Mouse (Mus musculus) forebrain, embryonic 15.5 days (tissue): ENCODE results near the gene Mlst8. TPM values are rescaled to one million over a fixed set of nuclear protein-coding genes. Genes with fewer than 3 reads are reported as not detected.
A peak's percentile ranks its signal among the peaks of the same experiment; 100 is the strongest.
"Not testable (repeated sequence)": the region's sequence is repeated elsewhere in the genome, so short reads cannot be mapped to it uniquely, and the experiment has no call there.

Experiments
- ATAC-seq: fragments of 200-750 bp; cut with Nextera tagmentation; replicated peaks from 2 replicates; pipeline ENCODE4 v1.8.0; 2017; ENCODE audit warnings: mild to moderate bottlenecking, moderate TSS enrichment, moderate library complexity
- H3K27ac ChIP-seq: fragments of 300-500 bp; sonication (generic); replicated peaks from 2 replicates; pipeline ENCODE4 v1.5.1; 2015; ENCODE audit warnings: mild to moderate bottlenecking, inconsistent platforms
- H3K27me3 ChIP-seq: fragments of 300-500 bp; sonication (generic); 2 replicates; pipeline ENCODE4 v1.6.1; 2015; ENCODE audit warnings: inconsistent platforms
- H3K36me3 ChIP-seq: fragments of 300-500 bp; sonication (generic); 2 replicates; pipeline ENCODE4 v1.6.1; 2015; ENCODE audit warnings: mild to moderate bottlenecking, inconsistent platforms
- H3K4me1 ChIP-seq: fragments of 300-500 bp; sonication (generic); 2 replicates; pipeline ENCODE4 v1.6.1; 2015; ENCODE audit warnings: inconsistent platforms
- H3K4me2 ChIP-seq: fragments of 300-500 bp; sonication (generic); replicated peaks from 2 replicates; pipeline ENCODE4 v1.6.1; 2015; ENCODE audit warnings: mild to moderate bottlenecking, inconsistent platforms
- H3K4me3 ChIP-seq: fragments of 300-500 bp; sonication (generic); 2 replicates; pipeline ENCODE4 v1.5.1; 2015; ENCODE audit warnings: mild to moderate bottlenecking, inconsistent platforms
- H3K9ac ChIP-seq: fragments of 300-500 bp; sonication (generic); replicated peaks from 2 replicates; pipeline ENCODE4 v1.6.1; 2015; ENCODE audit warnings: mild to moderate bottlenecking, inconsistent platforms
- H3K9me3 ChIP-seq: fragments of 300-500 bp; sonication (generic); 2 replicates; pipeline ENCODE4 v1.6.1; 2016; ENCODE audit warnings: inconsistent platforms
- WGBS: fragments of 180-500 bp; shearing (Covaris S2); methylation state at CpG from one replicate; pipeline ENCODE4 v1.1.7; 2015; ENCODE audit warnings: mixed read lengths; 5-methylcytosine and 5-hydroxymethylcytosine counted together
- polyA plus RNA-seq: library from polyadenylated mRNA; unstranded; fragments of >200 nt; fragmentation: Nextera tagmentation; extraction: Ambion mirVana; gene quantifications from 2 replicates; pipeline ENCODE4 v1.2.1, GENCODE M21; 2015

The Mlst8 gene
- polyA plus RNA-seq, 1 experiment from 2014 or later: 36.4 TPM

GRCm38 (mm10) chr17:24473612-24474275 lies 5.1 kb downstream of the Mlst8 start, which contains the start of gene Bricd5:
TSS of gene Bricd5 (plus strand) at chr17:24473884.
- Histone ChIP-seq H3K4me3 (no peak within 1 kb of the TSS), H3K4me2 (no peak within 1 kb of the TSS), H3K27me3 (no peaks in the 10 kb centered on the region), H3K9me3 (no peaks in the 10 kb centered on the region), H3K36me3 (peaks cover 34% of the 10 kb centered on the region), H3K27ac (no peak within 1 kb of the TSS), H3K9ac (no peak within 1 kb of the TSS; the same call in 1 of the 2 replicates), H3K4me1 (peaks cover 44% of the 10 kb centered on the region)
- 77% methylated on average over 6 of the region's 6 CpGs for WGBS
- ATAC-seq: no peak

GRCm38 (mm10) chr17:24472512-24472911 lies 6.4 kb downstream of the Mlst8 start:
- no peak for ATAC-seq
- H3K27me3 ChIP-seq: no peaks in the 10 kb centered on the region
- no peak overlapping the region for H3K27ac ChIP-seq
- H3K36me3 ChIP-seq: peaks cover 34% of the 10 kb centered on the region
- no peak overlapping the region for H3K4me3 ChIP-seq
- H3K4me2 ChIP-seq: peak overlapping the region; percentile 87; the same call in 1 of the 2 replicates
- peaks cover 34% of the 10 kb centered on the region for H3K4me1 ChIP-seq
- WGBS: 86% methylated on average over 4 of the region's 4 CpGs
- no peaks in the 10 kb centered on the region for H3K9me3 ChIP-seq
- H3K9ac ChIP-seq: no peak overlapping the region

GRCm38 (mm10) chr17:24470701-24471527 lies 8.0 kb downstream of the Mlst8 start:
- Histone ChIP-seq H3K27me3 (no peaks in the 10 kb centered on the region), H3K27ac (peak overlapping the region; percentile 90), H3K4me3 (peak overlapping the region; percentile 82), H3K4me1 (peaks cover 32% of the 10 kb centered on the region), H3K36me3 (peaks cover 20% of the 10 kb centered on the region), H3K4me2 (peak overlapping the region; percentile 87), H3K9me3 (no peaks in the 10 kb centered on the region), H3K9ac (peak overlapping the region; percentile 75)
- WGBS: under 1% methylated on average over 66 of the region's 68 CpGs
- peak; percentile 1; the same call in 1 of the 2 replicates for ATAC-seq

DNA sequence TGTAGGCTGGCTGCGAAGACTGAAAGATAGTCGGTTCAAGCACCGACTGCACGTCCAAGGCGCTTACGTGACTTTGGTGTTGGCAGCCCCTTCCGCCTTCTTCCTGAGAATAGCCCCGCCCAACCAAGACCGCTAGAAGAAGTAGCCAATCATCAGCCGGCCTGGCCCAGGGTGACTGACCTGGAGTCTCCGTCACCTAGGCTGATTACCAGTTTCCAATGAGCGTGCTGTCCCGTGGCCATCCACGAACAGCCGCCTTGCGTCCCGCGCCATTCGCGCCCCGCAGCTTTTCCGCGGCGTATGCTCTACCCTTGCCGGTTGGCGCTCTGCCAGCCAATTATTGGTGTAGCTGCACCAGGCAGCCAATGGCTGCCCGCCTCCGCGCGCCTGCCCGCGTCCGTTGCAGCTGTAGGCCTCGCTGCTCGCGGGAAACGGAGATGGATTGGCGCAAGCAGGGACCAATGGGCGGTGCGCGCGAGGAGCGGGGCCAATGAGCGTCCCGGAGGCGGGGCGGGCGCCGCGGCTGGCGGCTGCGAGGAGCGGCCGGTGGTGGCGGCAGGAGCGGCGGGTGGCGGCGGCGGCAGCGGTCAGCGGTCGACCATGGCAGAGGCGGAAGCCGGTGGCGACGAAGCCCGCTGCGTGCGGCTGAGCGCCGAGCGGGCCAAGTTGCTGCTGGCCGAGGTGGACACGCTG lies 8.8 kb downstream of the Mlst8 start, which contains the start of the genes E4f1 and Pgp:
TSS of gene E4f1 (minus strand) at position 404 of the 693 bp plus-strand sequence.
TSS of gene Pgp (plus strand) at position 483 of the 693 bp plus-strand sequence.
- peak within 1 kb of the TSS; percentile 87 for H3K4me2 ChIP-seq
- no peaks in the 10 kb centered on the region for H3K27me3 ChIP-seq
- peak within 1 kb of the TSS; percentile 82 for H3K4me3 ChIP-seq
- peaks cover 32% of the 10 kb centered on the region for H3K4me1 ChIP-seq
- peak within 1 kb of the TSS; percentile 75 for H3K9ac ChIP-seq
- H3K9me3 ChIP-seq: no peaks in the 10 kb centered on the region
- peaks cover 11% of the 10 kb centered on the region; the same call in 1 of the 2 replicates for H3K36me3 ChIP-seq
- peak within 1 kb of the TSS; percentile 90 for H3K27ac ChIP-seq
- ATAC-seq: peak; percentile 98
- WGBS: under 1% methylated on average over 56 of the region's 75 CpGs

DNA sequence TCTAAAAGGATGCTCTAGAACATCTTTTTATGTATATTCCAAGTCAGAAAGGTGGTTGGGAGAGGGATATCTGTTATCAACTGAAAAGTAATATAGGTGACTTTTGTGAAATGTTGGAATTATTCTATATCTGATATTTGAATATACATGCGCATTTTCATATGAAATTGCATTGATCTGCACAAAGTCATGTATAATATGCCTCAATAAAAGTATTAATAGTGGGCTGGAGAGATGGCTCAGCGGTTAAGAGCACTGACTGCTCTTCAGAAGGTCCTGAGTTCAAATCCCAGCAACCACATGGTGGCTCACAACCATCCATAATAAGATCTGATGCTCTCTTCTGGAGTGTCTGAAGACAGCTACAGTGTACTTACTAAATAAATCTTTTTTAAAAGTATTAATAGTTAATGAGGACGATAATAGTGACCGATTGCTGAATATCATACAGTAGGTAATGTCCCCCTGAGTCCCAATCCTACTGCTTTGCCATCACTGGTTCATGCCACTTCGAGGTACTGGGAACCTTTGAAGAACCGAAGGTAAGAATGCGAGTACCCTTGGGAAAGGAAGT lies 9.5 kb downstream of the Mlst8 start:
- ATAC-seq: no peak
- Histone ChIP-seq H3K4me3 (peak overlapping the region; percentile 82), H3K27me3 (no peaks in the 10 kb centered on the region), H3K4me2 (peak overlapping the region; percentile 87), H3K9ac (peak overlapping the region; percentile 73), H3K9me3 (no peaks in the 10 kb centered on the region), H3K27ac (peak overlapping the region; percentile 90), H3K36me3 (0 out of 2 replicates have a peak, but pooled peaks cover 5% of the 10 kb centered on the region), H3K4me1 (peaks cover 32% of the 10 kb centered on the region)
- 15% methylated on average over 7 of the region's 7 CpGs for WGBS

- Histone ChIP-seq H3K4me2 (no peak overlapping the region), H3K36me3 (no peaks in the 10 kb centered on the region), H3K9me3 (no peaks in the 10 kb centered on the region), H3K4me3 (no peak overlapping the region), H3K27me3 (no peaks in the 10 kb centered on the region), H3K27ac (no peak overlapping the region), H3K9ac (no peak overlapping the region), H3K4me1 (peaks cover 31% of the 10 kb centered on the region)
- ATAC-seq: no peak
- WGBS: 87% methylated on average over 5 of the region's 5 CpGs
Measured at GRCm38 (mm10) chr17:24468636-24469246, 10.1 kb downstream of the Mlst8 start.

- H3K36me3 ChIP-seq: no peaks in the 10 kb centered on the region
- no peaks in the 10 kb centered on the region for H3K27me3 ChIP-seq
- H3K9me3 ChIP-seq: no peaks in the 10 kb centered on the region
- WGBS: 66% methylated on average over 6 of the region's 6 CpGs
- H3K4me3 ChIP-seq: no peak overlapping the region
- H3K4me2 ChIP-seq: no peak overlapping the region
- no peak for ATAC-seq
- no peak overlapping the region for H3K27ac ChIP-seq
- H3K9ac ChIP-seq: no peak overlapping the region
- no peaks in the 10 kb centered on the region for H3K4me1 ChIP-seq
Measured at GRCm38 (mm10) chr17:24463374-24464133, 15.3 kb downstream of the Mlst8 start.

DNA sequence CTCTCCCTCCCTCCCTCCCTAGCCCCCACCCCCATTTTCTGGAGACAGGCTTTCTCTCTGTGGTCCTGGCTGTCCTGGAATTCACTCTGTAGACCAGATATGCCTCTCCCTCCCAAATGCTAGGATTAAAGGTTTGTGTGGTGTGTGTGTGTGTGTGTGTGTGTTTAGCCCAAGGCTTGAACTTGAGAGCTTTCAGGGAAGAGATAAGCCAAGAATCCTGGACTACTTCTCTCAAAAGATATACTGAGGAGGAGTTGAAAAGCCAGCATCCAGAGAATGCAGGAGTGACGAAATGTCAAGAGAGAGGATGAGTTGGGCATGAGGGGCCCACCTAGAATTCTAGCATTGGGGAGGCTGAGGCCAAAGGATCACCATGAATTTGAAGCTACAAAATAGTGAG lies 15.9 kb downstream of the Mlst8 start:
- WGBS: 84% methylated on average over 1 of the region's 1 CpGs

GRCm38 (mm10) chr17:24461580-24461979 lies 17.3 kb downstream of the Mlst8 start:
- Histone ChIP-seq H3K4me3 (no peak overlapping the region), H3K4me1 (no peaks in the 10 kb centered on the region), H3K9me3 (no peaks in the 10 kb centered on the region), H3K27ac (no peak overlapping the region), H3K36me3 (no peaks in the 10 kb centered on the region), H3K9ac (no peak overlapping the region), H3K27me3 (no peaks in the 10 kb centered on the region), H3K4me2 (no peak overlapping the region)
- no peak for ATAC-seq
- 62% methylated on average over 2 of the region's 2 CpGs for WGBS

More for the DNA sequence above, 15.9 kb downstream of the Mlst8 start:
- H3K9me3 ChIP-seq: no peaks in the 10 kb centered on the region
- no peak overlapping the region for H3K4me2 ChIP-seq
- ATAC-seq: no peak
- no peaks in the 10 kb centered on the region for H3K36me3 ChIP-seq
- no peak overlapping the region for H3K27ac ChIP-seq
- H3K27me3 ChIP-seq: no peaks in the 10 kb centered on the region
- H3K4me1 ChIP-seq: no peaks in the 10 kb centered on the region
- H3K4me3 ChIP-seq: no peak overlapping the region
- no peak overlapping the region for H3K9ac ChIP-seq

DNA sequence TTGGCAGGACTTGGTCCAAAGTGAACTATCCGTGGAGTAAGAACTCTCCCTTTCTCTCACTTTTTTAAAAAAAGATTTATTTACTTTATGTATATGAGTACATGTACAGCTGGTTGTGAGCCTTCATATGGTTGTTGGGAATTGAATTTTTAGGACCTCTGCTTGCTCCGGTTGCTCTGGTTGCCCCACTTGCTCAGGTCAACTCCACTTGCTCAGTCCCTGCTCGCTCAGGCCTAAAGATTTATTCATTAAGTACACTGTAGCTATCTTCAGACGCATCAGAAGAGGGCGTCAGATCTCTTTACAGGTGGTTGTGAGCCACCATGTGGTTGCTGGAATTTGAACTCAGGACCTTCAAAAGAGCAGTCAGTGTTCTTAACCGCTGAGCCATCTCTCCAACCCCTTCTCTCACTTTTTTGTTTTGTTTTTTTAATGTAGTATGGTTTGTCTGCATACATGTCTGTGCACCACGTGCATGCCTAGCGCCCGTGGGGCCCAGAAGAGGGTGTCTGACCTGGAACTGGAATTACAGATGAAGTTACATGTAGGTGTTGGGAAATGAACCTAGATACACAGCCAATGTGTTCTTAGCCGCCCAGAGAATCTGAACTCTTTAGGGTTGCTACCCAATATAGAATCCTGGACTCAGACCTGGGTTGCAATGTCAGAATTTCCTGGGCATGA lies 23.2 kb downstream of the Mlst8 start:
- peaks cover 24% of the 10 kb centered on the region for H3K4me1 ChIP-seq
- H3K4me2 ChIP-seq: peak overlapping the region; percentile 74
- not testable (repeated sequence) for ATAC-seq, H3K27me3 ChIP-seq, H3K9ac ChIP-seq, H3K36me3 ChIP-seq, H3K9me3 ChIP-seq
- WGBS: 49% methylated on average over 10 of the region's 10 CpGs
- peak overlapping the region; percentile 73 for H3K4me3 ChIP-seq
- H3K27ac ChIP-seq: peak overlapping the region; percentile 59
